In the genomic region with DNA sequence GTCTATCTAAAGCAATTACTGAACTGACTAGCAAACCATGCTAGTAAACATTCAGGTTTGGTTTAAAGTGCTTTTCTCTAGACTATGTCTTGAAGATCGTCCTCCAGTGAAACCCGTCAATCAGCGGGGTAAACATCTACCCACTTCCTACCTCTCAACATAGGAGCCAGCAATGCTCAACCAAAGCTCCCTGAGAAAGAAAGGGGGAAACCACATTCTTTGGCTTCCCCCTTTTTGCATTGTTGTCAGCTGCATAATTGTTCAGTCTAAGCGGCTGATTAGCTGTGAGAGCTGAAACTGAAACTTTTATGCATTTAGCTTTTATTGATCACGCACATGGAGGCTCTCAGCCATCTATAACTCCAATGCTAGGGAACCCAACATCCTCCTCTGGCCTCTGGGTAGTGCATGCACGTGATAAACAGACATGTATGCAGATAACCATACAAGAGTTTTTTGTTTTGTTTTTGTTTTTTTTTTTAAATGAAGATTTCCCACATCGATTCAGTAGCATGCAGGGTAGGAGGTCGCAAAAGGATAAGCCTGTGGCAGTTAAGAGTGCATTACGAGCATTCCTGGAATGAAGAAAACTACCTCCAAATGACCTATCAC, we compare ENCODE assay signal across 27 mouse cellular contexts. TPM values are rescaled to one million over a fixed set of nuclear protein-coding genes. Genes with fewer than 3 reads are reported as not detected.
A peak's percentile ranks its signal among the peaks of the same experiment; 100 is the strongest.
DNase-seq lines count a peak whose midpoint lies in the region; ATAC-seq and TF ChIP-seq lines count a peak whose summit lies in the region.
"Had no signal": no experiment of that assay in that cellular context is flagged by ENCODE, and none has a peak within 500 bp of the region (broad histone marks: within the 10 kb centered on the region; RNA-seq: fewer than 3 reads in every experiment).

No protein-coding gene starts in this region.

- no peak for TF ChIP-seq RAD21 in MEL (IDR thresholded peaks at IDR 0.05; ENCODE audit: low read depth, low read length)

- no peak for TF ChIP-seq EP300 in MEL (IDR thresholded peaks at IDR 0.05; ENCODE audit: low read depth in 1 of 2, low read length in 2 of 2)

- no peaks in the 10 kb centered on the region for H3K27me3 ChIP-seq in MEL (ENCODE audit: control insufficient read depth in 1 of 2, insufficient read depth in 2 of 2, low read length in 2 of 2)
- no peaks in the 10 kb centered on the region for H3K27me3 ChIP-seq in hindbrain, embryonic 11.5 days (ENCODE audit: control insufficient read depth, insufficient read depth, low read length)
- H3K27me3 ChIP-seq: embryonic facial prominence, embryonic 12.5 days; embryonic facial prominence, embryonic 15.5 days; heart, embryonic 12.5 days; heart, embryonic 15.5 days; hindbrain, embryonic 12.5 days; hindbrain, embryonic 15.5 days had no signal

- ATAC-seq in hematopoietic stem cell, adult 5-6 weeks (replicated peaks in 1 of 2; ENCODE audit: insufficient read depth in 1 of 2, low FRiP score in 2 of 2, low TSS enrichment in 1 of 2, low read depth in 1 of 2, poor library complexity in 2 of 2, severe bottlenecking in 2 of 2): peak; percentile 51 to 56; a peak in 2 of 4 replicates
- ATAC-seq in hindbrain, embryonic 11.5 days (ENCODE audit: low FRiP score): no peak
- ATAC-seq: activated CD4-positive, CD25-positive, alpha-beta regulatory T cell, adult 4 months; forebrain, embryonic 14.5 days; forebrain, postnatal 0 days had no signal

- intact Hi-C loops in left cerebral cortex, postnatal 25 days (cut with DNase I): no loop called here

- H3K9ac ChIP-seq in MEL (ENCODE audit: control insufficient read depth, low read depth, low read length, poor library complexity, severe bottlenecking): no peak overlapping the region
- no peak overlapping the region for H3K9ac ChIP-seq in hindbrain, embryonic 11.5 days (ENCODE audit: low read depth, low read length)
- H3K9ac ChIP-seq: embryonic facial prominence, embryonic 12.5 days; embryonic facial prominence, embryonic 15.5 days; forebrain, postnatal 0 days; heart, embryonic 12.5 days; heart, embryonic 15.5 days; hindbrain, embryonic 12.5 days; hindbrain, embryonic 15.5 days had no signal

- DNase-seq in thymus, postnatal 0 days (ENCODE audit: low spot score): peak; percentile 9
- DNase-seq in thymus, postnatal 25 days: no peak
- DNase-seq in MEL (ENCODE audit: low read depth, low spot score): no peak
- DNase-seq in yolk sac, embryonic 10.5 days (ENCODE audit: low spot score): no peak
- no peak for DNase-seq in left cerebral cortex, postnatal 25 days (ENCODE audit: low spot score in 2 of 2)
- no peak for DNase-seq in hindbrain, embryonic 11.5 days (ENCODE audit: low spot score)
- DNase-seq in lung, postnatal 14 days: no peak
- DNase-seq: adrenal gland, adult 8-10 months; adrenal gland, postnatal 25 days; cerebellum, adult 11-12 months; cerebellum, adult 9-10 months; cerebellum, postnatal 14 days; forebrain, postnatal 0 days; gastrocnemius, adult 2 months; gastrocnemius, postnatal 14 days; heart, adult 18-20 months; heart, postnatal 10 days; heart, postnatal 36 days had no signal

- no peak for TF ChIP-seq POLR2A in MEL (IDR thresholded peaks at IDR 0.05; ENCODE audit: control insufficient read depth in 1 of 2, insufficient read depth in 1 of 2, low read depth in 1 of 2, low read length in 2 of 2, poor library complexity in 1 of 2)

- H3K79me2 ChIP-seq in MEL (ENCODE audit: control insufficient read depth, insufficient read depth, low read length, poor library complexity): no peaks in the 10 kb centered on the region

- peaks cover 10 to 14% of the 10 kb centered on the region in 2 experiments for H3K4me1 ChIP-seq in MEL (ENCODE audit: control insufficient read depth in 1 of 2, insufficient read depth in 2 of 2, low read length in 2 of 2)
- no peaks in the 10 kb centered on the region for H3K4me1 ChIP-seq in hindbrain, embryonic 11.5 days (replicated peaks; ENCODE audit: control insufficient read depth, insufficient read depth, low read length)
- H3K4me1 ChIP-seq: embryonic facial prominence, embryonic 12.5 days; embryonic facial prominence, embryonic 15.5 days; heart, embryonic 12.5 days; heart, embryonic 15.5 days; hindbrain, embryonic 12.5 days; hindbrain, embryonic 15.5 days had no signal

- no peak for TF ChIP-seq CTCF in MEL (IDR thresholded peaks at IDR 0.05 in 2 of 3, conservative IDR thresholded peaks at IDR 0.05 in 1 of 3; ENCODE audit: control insufficient read depth in 1 of 3, insufficient read depth in 1 of 3, low read depth in 2 of 3, low read length in 3 of 3, poor library complexity in 1 of 3, severe bottlenecking in 1 of 3)

- H3K27ac ChIP-seq in MEL (ENCODE audit: control insufficient read depth, low read depth, low read length): no peak overlapping the region
- H3K27ac ChIP-seq in hindbrain, embryonic 11.5 days (ENCODE audit: low read depth, low read length): no peak overlapping the region
- H3K27ac ChIP-seq: embryonic facial prominence, embryonic 12.5 days; embryonic facial prominence, embryonic 15.5 days; gastrocnemius, adult 2 months; heart, embryonic 15.5 days; hindbrain, embryonic 12.5 days; hindbrain, embryonic 15.5 days had no signal

- WGBS in hindbrain, embryonic 11.5 days: 83% methylated on average over 9 of the region's 9 CpGs

- H3K4me3 ChIP-seq in MEL (ENCODE audit: control insufficient read depth in 1 of 2, insufficient read depth in 1 of 2, low read depth in 2 of 2, low read length in 2 of 2): no peak overlapping the region
- H3K4me3 ChIP-seq in hindbrain, embryonic 11.5 days (ENCODE audit: low read depth, low read length): no peak overlapping the region
- H3K4me3 ChIP-seq: embryonic facial prominence, embryonic 12.5 days; embryonic facial prominence, embryonic 15.5 days; gastrocnemius, adult 2 months; heart, embryonic 12.5 days; heart, embryonic 15.5 days; hindbrain, embryonic 12.5 days; hindbrain, embryonic 15.5 days had no signal

- peaks cover 0 to 18% of the 10 kb centered on the region in 2 experiments; a peak in 2 of 4 replicates for H3K36me3 ChIP-seq in MEL (ENCODE audit: control insufficient read depth in 1 of 2, insufficient read depth in 2 of 2, low read length in 2 of 2)
- no peaks in the 10 kb centered on the region for H3K36me3 ChIP-seq in hindbrain, embryonic 11.5 days (ENCODE audit: control insufficient read depth, insufficient read depth, low read length)
- H3K36me3 ChIP-seq: embryonic facial prominence, embryonic 12.5 days; embryonic facial prominence, embryonic 15.5 days; heart, embryonic 12.5 days; heart, embryonic 15.5 days; hindbrain, embryonic 12.5 days; hindbrain, embryonic 15.5 days had no signal

- no peaks in the 10 kb centered on the region for H3K9me3 ChIP-seq in MEL (replicated peaks; ENCODE audit: insufficient read depth, low read length)
- no peaks in the 10 kb centered on the region for H3K9me3 ChIP-seq in hindbrain, embryonic 11.5 days (ENCODE audit: control insufficient read depth, low read length)
- H3K9me3 ChIP-seq: embryonic facial prominence, embryonic 12.5 days; embryonic facial prominence, embryonic 15.5 days; heart, embryonic 12.5 days had no signal

- no peak overlapping the region for H3K4me2 ChIP-seq in hindbrain, embryonic 11.5 days (replicated peaks; ENCODE audit: low read depth, low read length)
- H3K4me2 ChIP-seq: embryonic facial prominence, embryonic 12.5 days; embryonic facial prominence, embryonic 15.5 days; heart, embryonic 12.5 days; heart, embryonic 15.5 days; hindbrain, embryonic 12.5 days; hindbrain, embryonic 15.5 days had no signal

TF ChIP-seq in MEL, 35 proteins besides CTCF, POLR2A, EP300 and RAD21:
- TF ChIP-seq BHLHE40 (IDR thresholded peaks at IDR 0.05; ENCODE audit: borderline replicate concordance, low read depth, low read length) (peak; percentile 63; the same call in 1 of the 2 replicates), ZNF384 (IDR thresholded peaks at IDR 0.05; ENCODE audit: low read depth, low read length) (no peak), USF1 (IDR thresholded peaks at IDR 0.05; ENCODE audit: low read depth, low read length) (0 out of 2 replicates have a peak, but pooled peaks have one; percentile 17)

RNA-seq across cellular contexts. Expression of a gene that starts 28.9 kb away (rescaled TPM):
- 24.2 and 24.5 TPM in 2 replicates for polyA plus RNA-seq in thymus, postnatal 0 days (2015; fragmentation: Nextera tagmentation; extraction: Ambion mirVana)
- 16.9 and 20.3 TPM in 2 replicates for total RNA-seq in MEL (2012; rRNA removed)
- 10 to 100 TPM; 24.6 to 72.8 TPM for polyA plus RNA-seq in MEL (2012; ENCODE audit: insufficient read depth in 1 of 2, insufficient read length in 2 of 2, low read depth in 1 of 2, low replicate concordance in 2 of 2, missing spikeins in 1 of 2)
- 38.4 and 41.2 TPM in 2 replicates for total RNA-seq in hematopoietic stem cell, adult 5-6 weeks (2017)
- total RNA-seq in left cerebral cortex, postnatal 25 days (2021): 10 to 100 TPM; 96.8 to 99.0 TPM
- polyA plus RNA-seq in hindbrain, embryonic 11.5 days (2014; fragmentation: Nextera tagmentation; extraction: Ambion mirVana): 18.2 and 22.6 TPM in 2 replicates
